Mouse (Mus musculus) CH12.LX (cell line): ENCODE results near the gene Tmem273.

Experiments used
- CHD2 ChIP-seq: IDR thresholded peaks from 2 replicates; pipeline ENCODE4 v1.6.1; 2011; ENCODE audit warnings: low read length, improper control_type of control experiment
- ELF1 ChIP-seq: IDR thresholded peaks from 2 replicates; pipeline ENCODE4 v1.6.1; 2014; ENCODE audit warnings: low read depth, mild to moderate bottlenecking, inconsistent platforms, low read length, improper control_type of control experiment
- IRF4 ChIP-seq: IDR thresholded peaks from 2 replicates; pipeline ENCODE4 v1.6.1; 2014; ENCODE audit warnings: low read depth, mild to moderate bottlenecking, inconsistent platforms, low read length, improper control_type of control experiment
- MXI1 ChIP-seq: IDR thresholded peaks from 2 replicates; pipeline ENCODE4 v1.6.1; 2011; ENCODE audit warnings: mild to moderate bottlenecking, low read depth, low read length, improper control_type of control experiment
- PAX5 ChIP-seq: IDR thresholded peaks from 2 replicates; pipeline ENCODE4 v1.6.1; 2012; ENCODE audit warnings: low read length, inconsistent platforms, mixed read lengths
- POLR2A ChIP-seq: IDR thresholded peaks from 2 replicates; pipeline ENCODE4 v1.6.1; 2011; ENCODE audit warnings: low read depth, mild to moderate bottlenecking, improper control_type of control experiment, low read length
- USF1 ChIP-seq: IDR thresholded peaks from 2 replicates; pipeline ENCODE4 v1.6.1; 2014; ENCODE audit warnings: low read depth, mild to moderate bottlenecking, inconsistent platforms, low read length, improper control_type of control experiment

DNA sequence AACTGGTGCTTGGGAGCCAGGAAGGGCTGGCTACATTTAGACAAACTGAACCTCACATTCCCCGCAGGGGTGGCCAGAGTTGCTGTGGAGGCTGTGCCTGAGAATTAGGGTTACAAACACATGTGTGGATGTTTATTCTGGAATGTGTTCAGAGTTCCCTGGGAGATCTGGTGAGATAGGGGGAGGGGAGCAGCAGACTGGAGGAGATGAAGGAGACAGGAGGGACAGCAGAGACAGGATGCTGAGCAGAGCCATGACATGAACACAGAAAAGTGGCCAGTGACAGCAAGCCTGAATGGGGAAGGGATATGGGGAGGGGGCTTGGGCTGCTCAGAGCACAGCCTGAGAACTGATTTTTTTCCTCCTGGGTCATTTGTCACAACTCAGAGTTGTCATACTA lies 33.5 kb downstream of the Tmem273 start:
- TF ChIP-seq ELF1: no peak
- TF ChIP-seq PAX5: no peak
- TF ChIP-seq MXI1: no peak
- TF ChIP-seq POLR2A: no peak
- TF ChIP-seq IRF4: no peak
- no peak for TF ChIP-seq USF1
- TF ChIP-seq CHD2: no peak
